Mouse (Mus musculus): Measurements from ENCODE around the gene Znfx1. TPM values are rescaled to one million over a fixed set of nuclear protein-coding genes. Genes with fewer than 3 reads are reported as not detected.

Gene Znfx1
- total and polyA plus RNA-seq, 2 experiments from 2014 or later: 4.9 to 31.6 TPM

- ATAC-seq (no peak), DNase-seq (ENCODE audit: low spot score) (no peak)
- H3K36me3 ChIP-seq (ENCODE audit: insufficient read depth, low read length): no peaks in the 10 kb centered on the region
- no peak overlapping the region for H3K27ac ChIP-seq
- no peak overlapping the region for H3K4me3 ChIP-seq (ENCODE audit: low read length)
- H3K4me2 ChIP-seq (ENCODE audit: low read depth, low read length): no peak overlapping the region
- WGBS: 90% methylated on average over 13 of the region's 13 CpGs
- H3K9me3 ChIP-seq (ENCODE audit: low read length): no peaks in the 10 kb centered on the region
- H3K9ac ChIP-seq (replicated peaks; ENCODE audit: low read length): no peak overlapping the region
- no peak for TF ChIP-seq CTCF (IDR thresholded peaks at IDR 0.05; ENCODE audit: low read depth)
- H3K4me1 ChIP-seq (ENCODE audit: insufficient read depth, low read length): no peaks in the 10 kb centered on the region
- H3K27me3 ChIP-seq (ENCODE audit: insufficient read depth, low read length): no peaks in the 10 kb centered on the region
These were observed 30.5 kb upstream of the Znfx1 start for GRCm38 (mm10) chr2:167093171-167093900.

GRCm38 (mm10) chr2:167090271-167090670 lies 27.5 kb upstream of the Znfx1 start:
- WGBS: 63% methylated on average over 1 of the region's 1 CpGs
- Histone ChIP-seq H3K36me3 (ENCODE audit: insufficient read depth, low read length) (no peaks in the 10 kb centered on the region), H3K27ac (no peak overlapping the region), H3K4me2 (ENCODE audit: low read depth, low read length) (no peak overlapping the region), H3K9ac (replicated peaks; ENCODE audit: low read length) (no peak overlapping the region), H3K4me1 (ENCODE audit: insufficient read depth, low read length) (no peaks in the 10 kb centered on the region), H3K27me3 (ENCODE audit: insufficient read depth, low read length) (no peaks in the 10 kb centered on the region), H3K9me3 (ENCODE audit: low read length) (no peaks in the 10 kb centered on the region), H3K4me3 (ENCODE audit: low read length) (no peak overlapping the region)
- TF ChIP-seq CTCF (IDR thresholded peaks at IDR 0.05; ENCODE audit: low read depth): no peak
- DNase-seq (ENCODE audit: low spot score): no peak
- ATAC-seq: no peak

DNA sequence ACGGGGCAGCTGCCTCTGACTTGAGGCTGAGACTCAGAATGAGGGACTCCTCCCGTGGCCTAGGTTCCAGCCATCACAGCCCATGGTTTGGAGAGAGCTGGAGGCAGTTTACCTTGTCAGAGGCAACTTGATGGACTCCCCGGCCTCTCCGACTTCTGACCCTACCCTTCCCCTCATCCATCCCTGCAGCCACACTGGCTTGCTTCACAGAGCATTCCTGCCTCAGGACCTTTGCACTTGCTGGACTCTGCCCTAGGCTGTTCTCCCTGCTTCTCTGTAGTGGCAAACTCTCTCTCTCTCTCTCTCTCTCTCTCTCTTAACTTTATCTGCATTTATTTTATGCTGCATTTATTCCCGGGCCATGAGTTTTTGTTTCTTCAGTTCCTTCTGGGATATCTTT lies 24.0 kb upstream of the Znfx1 start:
- ATAC-seq (no peak), DNase-seq (ENCODE audit: low spot score) (no peak)
- 85% methylated on average over 5 of the region's 5 CpGs for WGBS
- no peak overlapping the region for H3K4me3 ChIP-seq (ENCODE audit: low read length)
- TF ChIP-seq CTCF (IDR thresholded peaks at IDR 0.05; ENCODE audit: low read depth): no peak
- peaks cover 4% of the 10 kb centered on the region; the same call in 1 of the 2 replicates for H3K4me1 ChIP-seq (ENCODE audit: insufficient read depth, low read length)
- H3K27me3 ChIP-seq (ENCODE audit: insufficient read depth, low read length): no peaks in the 10 kb centered on the region
- H3K9me3 ChIP-seq (ENCODE audit: low read length): no peaks in the 10 kb centered on the region
- H3K36me3 ChIP-seq (ENCODE audit: insufficient read depth, low read length): no peaks in the 10 kb centered on the region
- H3K9ac ChIP-seq (replicated peaks; ENCODE audit: low read length): no peak overlapping the region
- H3K4me2 ChIP-seq (ENCODE audit: low read depth, low read length): no peak overlapping the region
- H3K27ac ChIP-seq: no peak overlapping the region

DNA sequence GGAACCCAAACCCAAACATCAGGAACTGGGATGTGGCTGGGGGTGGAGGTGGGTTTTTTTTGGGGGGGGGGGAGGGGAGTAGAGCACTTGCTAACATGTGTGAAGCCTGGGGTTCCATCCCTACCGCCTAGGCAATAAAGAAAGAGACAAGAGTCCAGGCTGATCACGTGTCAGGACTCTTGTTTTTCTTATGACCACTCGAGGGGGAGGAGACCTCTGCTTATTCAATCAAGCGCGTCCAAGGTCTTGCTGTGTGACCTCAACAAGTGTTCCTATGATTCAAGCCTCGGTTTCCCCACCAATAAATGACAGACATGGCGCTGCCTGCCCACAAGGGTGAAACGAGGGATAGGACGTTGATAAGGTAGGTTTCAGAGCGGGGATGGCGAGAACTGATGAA lies 23.3 kb upstream of the Znfx1 start:
- Histone ChIP-seq H3K9ac (replicated peaks; ENCODE audit: low read length) (no peak overlapping the region), H3K9me3 (ENCODE audit: low read length) (no peaks in the 10 kb centered on the region), H3K36me3 (ENCODE audit: insufficient read depth, low read length) (no peaks in the 10 kb centered on the region), H3K4me1 (ENCODE audit: insufficient read depth, low read length) (peaks cover 4% of the 10 kb centered on the region; the same call in 1 of the 2 replicates), H3K4me3 (ENCODE audit: low read length) (no peak overlapping the region), H3K27ac (no peak overlapping the region), H3K4me2 (ENCODE audit: low read depth, low read length) (no peak overlapping the region), H3K27me3 (ENCODE audit: insufficient read depth, low read length) (no peaks in the 10 kb centered on the region)
- no peak for ATAC-seq
- 63% methylated on average over 11 of the region's 11 CpGs for WGBS
- no peak for DNase-seq (ENCODE audit: low spot score)
- TF ChIP-seq CTCF (IDR thresholded peaks at IDR 0.05; ENCODE audit: low read depth): no peak

DNA sequence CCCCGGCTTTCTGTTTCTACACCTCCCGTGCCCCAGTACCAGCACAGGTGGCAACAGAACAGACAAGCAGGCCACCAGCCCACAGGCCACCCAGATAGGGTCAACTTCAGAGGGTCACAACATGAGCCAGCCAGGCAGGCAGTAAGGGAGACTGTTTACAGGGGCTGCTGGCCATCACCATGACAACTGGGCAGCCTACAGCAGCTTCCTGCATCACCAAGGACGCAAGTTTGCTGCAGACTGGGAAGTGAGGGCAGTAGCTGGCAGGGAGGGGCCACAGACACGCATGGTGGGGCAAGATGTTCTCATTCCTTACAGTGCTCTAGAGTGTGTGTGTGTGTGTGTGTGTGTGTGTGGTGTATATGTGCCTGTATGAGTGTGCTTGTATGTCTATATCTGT lies 18.8 kb upstream of the Znfx1 start:
- 22% methylated on average over 4 of the region's 4 CpGs for WGBS
- no peak overlapping the region for H3K4me2 ChIP-seq (ENCODE audit: low read depth, low read length)
- peaks cover 4% of the 10 kb centered on the region; the same call in 1 of the 2 replicates for H3K4me1 ChIP-seq (ENCODE audit: insufficient read depth, low read length)
- H3K36me3 ChIP-seq (ENCODE audit: insufficient read depth, low read length): no peaks in the 10 kb centered on the region
- no peak overlapping the region for H3K9ac ChIP-seq (replicated peaks; ENCODE audit: low read length)
- no peaks in the 10 kb centered on the region for H3K9me3 ChIP-seq (ENCODE audit: low read length)
- H3K4me3 ChIP-seq (ENCODE audit: low read length): no peak overlapping the region
- H3K27ac ChIP-seq: no peak overlapping the region
- DNase-seq (ENCODE audit: low spot score) (peak; percentile 53), ATAC-seq (peak; percentile 79)
- H3K27me3 ChIP-seq (ENCODE audit: insufficient read depth, low read length): no peaks in the 10 kb centered on the region
- no peak for TF ChIP-seq CTCF (IDR thresholded peaks at IDR 0.05; ENCODE audit: low read depth)

- no peak overlapping the region for H3K4me3 ChIP-seq (ENCODE audit: low read length)
- no peaks in the 10 kb centered on the region for H3K9me3 ChIP-seq (ENCODE audit: low read length)
- H3K4me1 ChIP-seq (ENCODE audit: insufficient read depth, low read length): peaks cover 4% of the 10 kb centered on the region; the same call in 1 of the 2 replicates
- ATAC-seq: no peak
- H3K4me2 ChIP-seq (ENCODE audit: low read depth, low read length): no peak overlapping the region
- WGBS: 53% methylated on average over 6 of the region's 6 CpGs
- no peak for TF ChIP-seq CTCF (IDR thresholded peaks at IDR 0.05; ENCODE audit: low read depth)
- no peaks in the 10 kb centered on the region for H3K36me3 ChIP-seq (ENCODE audit: insufficient read depth, low read length)
- H3K9ac ChIP-seq (replicated peaks; ENCODE audit: low read length): no peak overlapping the region
- H3K27me3 ChIP-seq (ENCODE audit: insufficient read depth, low read length): no peaks in the 10 kb centered on the region
- no peak overlapping the region for H3K27ac ChIP-seq
- DNase-seq (ENCODE audit: low spot score): no peak
These were observed 18.3 kb upstream of the Znfx1 start for GRCm38 (mm10) chr2:167081135-167081534.

- 76% methylated on average over 3 of the region's 3 CpGs for WGBS
- DNase-seq (ENCODE audit: low spot score): no peak
- no peaks in the 10 kb centered on the region for H3K27me3 ChIP-seq (ENCODE audit: insufficient read depth, low read length)
- no peak for TF ChIP-seq CTCF (IDR thresholded peaks at IDR 0.05; ENCODE audit: low read depth)
- H3K4me1 ChIP-seq (ENCODE audit: insufficient read depth, low read length): peaks cover 4% of the 10 kb centered on the region; the same call in 1 of the 2 replicates
- no peaks in the 10 kb centered on the region for H3K9me3 ChIP-seq (ENCODE audit: low read length)
- H3K27ac ChIP-seq: no peak overlapping the region
- ATAC-seq: no peak
- H3K4me2 ChIP-seq (ENCODE audit: low read depth, low read length): no peak overlapping the region
- no peak overlapping the region for H3K4me3 ChIP-seq (ENCODE audit: low read length)
- H3K9ac ChIP-seq (replicated peaks; ENCODE audit: low read length): no peak overlapping the region
- H3K36me3 ChIP-seq (ENCODE audit: insufficient read depth, low read length): no peaks in the 10 kb centered on the region
These were observed 17.6 kb upstream of the Znfx1 start for GRCm38 (mm10) chr2:167080387-167080786.
